In genomic region chr15:84312878-84313565, GRCm38 (mm10) we compare ENCODE assay signal across 12 mouse cellular contexts. TPM values are rescaled to one million over a fixed set of nuclear protein-coding genes. Genes with fewer than 3 reads are reported as not detected.
DNase-seq lines count a peak whose midpoint lies in the region; ATAC-seq lines count a peak whose summit lies in the region.
"Had no signal": no experiment of that assay in that cellular context is flagged by ENCODE, and none has a peak within 500 bp of the region (broad histone marks: within the 10 kb centered on the region; RNA-seq: fewer than 3 reads in every experiment).

No protein-coding gene starts in this region.

- peaks cover 27% of the 10 kb centered on the region for H3K4me1 ChIP-seq in heart, embryonic 16.5 days (ENCODE audit: control insufficient read depth, insufficient read depth, low read length)
- peaks cover 51% of the 10 kb centered on the region for H3K4me1 ChIP-seq in limb, embryonic 10.5 days

- H3K27ac ChIP-seq in heart, embryonic 16.5 days (ENCODE audit: low read length) = peak overlapping the region; percentile 61; the same call in 1 of the 2 replicates
- peak overlapping the region; percentile 67 for H3K27ac ChIP-seq in limb, embryonic 10.5 days
- H3K27ac ChIP-seq: forebrain, embryonic 13.5 days; heart, adult 2 months had no signal

- H3K27me3 ChIP-seq in heart, embryonic 16.5 days (ENCODE audit: control insufficient read depth, insufficient read depth, low read length) = no peaks in the 10 kb centered on the region
- peaks cover 5% of the 10 kb centered on the region; the same call in 1 of the 2 replicates for H3K27me3 ChIP-seq in limb, embryonic 10.5 days (ENCODE audit: low read depth, poor library complexity, severe bottlenecking)

- H3K4me3 ChIP-seq in heart, embryonic 16.5 days (ENCODE audit: low read length) = no peak overlapping the region
- no peak overlapping the region for H3K4me3 ChIP-seq in limb, embryonic 10.5 days
- H3K4me3 ChIP-seq: forebrain, embryonic 13.5 days; heart, adult 2 months; myocyte had no signal

- no peak for DNase-seq in heart, postnatal 4 days
- peak; percentile 14 for DNase-seq in retina, postnatal 1 day
- DNase-seq in retina, embryonic 14.5 days (ENCODE audit: low spot score) = no peak
- DNase-seq in limb, embryonic 10.5 days (ENCODE audit: low spot score) = no peak
- DNase-seq in skeletal muscle tissue, adult 2 months (ENCODE audit: low read depth, low spot score) = peak; percentile 34
- no peak for DNase-seq in cerebellum, adult 11 months
- no peak for DNase-seq in layer of hippocampus, adult 9-10 months (ENCODE audit: low spot score)

- WGBS in heart, embryonic 16.5 days = 59% methylated on average over 9 of the region's 10 CpGs
- 48% methylated on average over 10 of the region's 10 CpGs for WGBS in limb, embryonic 10.5 days

- no peak overlapping the region; the same call in 1 of the 2 replicates for H3K4me2 ChIP-seq in heart, embryonic 16.5 days (ENCODE audit: low read depth, low read length)
- H3K4me2 ChIP-seq: forebrain, embryonic 13.5 days had no signal

- H3K36me3 ChIP-seq in heart, embryonic 16.5 days (ENCODE audit: control insufficient read depth, insufficient read depth) = no peaks in the 10 kb centered on the region
- peaks cover 3% of the 10 kb centered on the region for H3K36me3 ChIP-seq in limb, embryonic 10.5 days
- H3K36me3 ChIP-seq: G1E had no signal

- H3K9me3 ChIP-seq in heart, embryonic 16.5 days (replicated peaks; ENCODE audit: control insufficient read depth, low read length) = no peaks in the 10 kb centered on the region
- no peaks in the 10 kb centered on the region for H3K9me3 ChIP-seq in limb, embryonic 10.5 days (replicated peaks)
- H3K9me3 ChIP-seq: forebrain, embryonic 13.5 days had no signal

- no peak overlapping the region for H3K9ac ChIP-seq in heart, embryonic 16.5 days (ENCODE audit: low read length)
- H3K9ac ChIP-seq: forebrain, embryonic 13.5 days had no signal

- no peak for ATAC-seq in heart, embryonic 16.5 days (replicated peaks; ENCODE audit: extremely low read depth, insufficient read depth, low FRiP score)
- ATAC-seq: forebrain, embryonic 13.5 days had no signal

RNA-seq across cellular contexts. Expression of gene Parvg, which starts 10.8 kb away (rescaled TPM):
- polyA plus RNA-seq in heart, embryonic 16.5 days (2015; fragmentation: Nextera tagmentation; extraction: Ambion mirVana) = 8.3 and 21.6 TPM in 2 replicates
- 1 to 10 TPM; 1.6 to 2.4 TPM for total RNA-seq in heart, postnatal 4 days (2021)
- polyA plus RNA-seq in limb, embryonic 10.5 days (2016; fragmentation: Nextera tagmentation; extraction: Ambion mirVana) = 0.72 and 0.75 TPM in 2 replicates
- total RNA-seq: G1E had no signal

Comparison
In these comparisons a context has a peak if more than half of its experiments do, and no peak if none do; other contexts are left out.
1. DNase-seq: peak in retina, postnatal 1 day (single experiment) and skeletal muscle tissue, adult 2 months (single experiment); none in heart, postnatal 4 days (single experiment), retina, embryonic 14.5 days (single experiment), limb, embryonic 10.5 days (single experiment), cerebellum, adult 11 months (single experiment) and layer of hippocampus, adult 9-10 months (single experiment).